Mouse (Mus musculus): ENCODE data around the gene Qpct. TPM values are rescaled to one million over a fixed set of nuclear protein-coding genes. Genes with fewer than 3 reads are reported as not detected.

Gene Qpct
- polyA plus RNA-seq, 1 experiment from 2014 or later: 53.8 TPM

- TF ChIP-seq EP300 (IDR thresholded peaks at IDR 0.05; ENCODE audit: low read depth): no peak
- no peak for TF ChIP-seq CTCF (IDR thresholded peaks at IDR 0.05; ENCODE audit: low read depth)
- 62% methylated on average over 6 of the region's 6 CpGs for WGBS (ENCODE audit: insufficient replicate concordance)
- Histone ChIP-seq H3K4me1 (ENCODE audit: insufficient read depth) (no peaks in the 10 kb centered on the region), H3K4me3 (ENCODE audit: low read depth, low read length) (no peak overlapping the region), H3K9ac (replicated peaks) (no peak overlapping the region), H3K27ac (ENCODE audit: low read depth) (no peak overlapping the region), H3K27me3 (ENCODE audit: insufficient read depth, low read length) (no peaks in the 10 kb centered on the region), H3K4me2 (ENCODE audit: low read depth, low read length) (no peak overlapping the region), H3K36me3 (replicated peaks; ENCODE audit: insufficient read depth, low read length) (no peaks in the 10 kb centered on the region), H3K9me3 (ENCODE audit: low read length) (no peaks in the 10 kb centered on the region)
- ATAC-seq (no peak), DNase-seq (no peak)
These were observed 84.1 kb downstream of the Qpct start for GRCm38 (mm10) chr17:79135826-79136225.

- WGBS (ENCODE audit: insufficient replicate concordance): 86% methylated on average over 2 of the region's 2 CpGs
- ATAC-seq: no peak
- H3K9ac ChIP-seq (replicated peaks): no peak overlapping the region
- no peaks in the 10 kb centered on the region for H3K36me3 ChIP-seq (replicated peaks; ENCODE audit: insufficient read depth, low read length)
- H3K9me3 ChIP-seq (ENCODE audit: low read length): no peaks in the 10 kb centered on the region
- H3K4me3 ChIP-seq (ENCODE audit: low read depth, low read length): no peak overlapping the region
- no peaks in the 10 kb centered on the region for H3K4me1 ChIP-seq (ENCODE audit: insufficient read depth)
- TF ChIP-seq EP300 (IDR thresholded peaks at IDR 0.05; ENCODE audit: low read depth): no peak
- no peak for TF ChIP-seq CTCF (IDR thresholded peaks at IDR 0.05; ENCODE audit: low read depth)
- H3K27me3 ChIP-seq (ENCODE audit: insufficient read depth, low read length): no peaks in the 10 kb centered on the region
- no peak overlapping the region for H3K4me2 ChIP-seq (ENCODE audit: low read depth, low read length)
- DNase-seq: no peak
- no peak overlapping the region for H3K27ac ChIP-seq (ENCODE audit: low read depth)
These were observed 84.7 kb downstream of the Qpct start for GRCm38 (mm10) chr17:79136401-79136800.

Other genes starting within 250 kb of the Qpct start
- gene Heatr5b, start 216.5 kb upstream of the Qpct start, polyA plus RNA-seq (2015; fragmentation: Nextera tagmentation; extraction: Ambion mirVana): 2.3 and 2.5 TPM in 2 replicates
- 13.9 and 15.8 TPM in 2 replicates for gene Gpatch11, start 216.3 kb upstream of the Qpct start, polyA plus RNA-seq (2015; fragmentation: Nextera tagmentation; extraction: Ambion mirVana)
- 7.4 and 8.4 TPM in 2 replicates for gene Eif2ak2, start 169.3 kb upstream of the Qpct start, polyA plus RNA-seq (2015; fragmentation: Nextera tagmentation; extraction: Ambion mirVana)
- 0.07 and 0.08 TPM in 2 replicates for gene Sult6b1, start 144.9 kb upstream of the Qpct start, polyA plus RNA-seq (2015; fragmentation: Nextera tagmentation; extraction: Ambion mirVana)
- 57.0 and 59.5 TPM in 2 replicates for gene Cebpzos, start 135.4 kb upstream of the Qpct start, polyA plus RNA-seq (2015; fragmentation: Nextera tagmentation; extraction: Ambion mirVana)
- 32.1 and 34.6 TPM in 2 replicates for gene Cebpz, start 114.8 kb upstream of the Qpct start, polyA plus RNA-seq (2015; fragmentation: Nextera tagmentation; extraction: Ambion mirVana)
- gene Ndufaf7, start 114.8 kb upstream of the Qpct start, polyA plus RNA-seq (2015; fragmentation: Nextera tagmentation; extraction: Ambion mirVana): 18.8 and 22.2 TPM in 2 replicates
- gene Prkd3, start 31.1 kb upstream of the Qpct start, polyA plus RNA-seq (2015; fragmentation: Nextera tagmentation; extraction: Ambion mirVana): 14.6 and 17.0 TPM in 2 replicates